Mouse (Mus musculus) kidney, adult 10 weeks (tissue): Measurements from ENCODE around the gene Olfr231. TPM values are rescaled to one million over a fixed set of nuclear protein-coding genes. Genes with fewer than 3 reads are reported as not detected.

ENCODE experiments used
- polyA plus RNA-seq: library from polyadenylated mRNA; stranded (reverse); fragments of 350-450 nt; fragmentation: Illumina TruSeq; extraction: RNeasy Lipid Tissue Mini Kit (QIAGEN cat#74804); gene quantifications from one replicate; pipeline ENCODE4 v1.2.3, GENCODE M21; 2014; ENCODE audit warnings: low read depth, low replicate concordance

Gene Olfr231
- polyA plus RNA-seq = not detected

DNA sequence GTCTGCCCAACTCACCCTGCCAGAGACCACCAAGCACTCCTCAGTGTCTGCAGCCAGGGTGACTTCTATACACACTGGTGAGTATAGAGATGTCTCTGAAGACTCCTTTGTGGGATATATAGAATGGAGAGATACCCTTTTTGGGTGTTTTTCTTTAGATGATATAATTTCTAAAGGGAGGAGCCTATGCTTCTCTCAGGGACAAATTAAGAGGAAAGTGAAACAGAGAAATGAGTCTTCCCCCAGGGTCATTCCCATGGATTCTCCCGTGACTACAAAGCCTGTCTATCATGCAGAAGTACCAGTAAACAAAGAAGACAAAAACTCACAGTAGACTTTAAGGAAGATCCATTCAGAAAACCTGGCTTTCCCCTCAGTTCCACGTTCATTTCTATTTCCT, at the start of gene Olfr231:
TSS of gene Olfr231 (minus strand) at position 101 of the 400 bp plus-strand sequence.

DNA sequence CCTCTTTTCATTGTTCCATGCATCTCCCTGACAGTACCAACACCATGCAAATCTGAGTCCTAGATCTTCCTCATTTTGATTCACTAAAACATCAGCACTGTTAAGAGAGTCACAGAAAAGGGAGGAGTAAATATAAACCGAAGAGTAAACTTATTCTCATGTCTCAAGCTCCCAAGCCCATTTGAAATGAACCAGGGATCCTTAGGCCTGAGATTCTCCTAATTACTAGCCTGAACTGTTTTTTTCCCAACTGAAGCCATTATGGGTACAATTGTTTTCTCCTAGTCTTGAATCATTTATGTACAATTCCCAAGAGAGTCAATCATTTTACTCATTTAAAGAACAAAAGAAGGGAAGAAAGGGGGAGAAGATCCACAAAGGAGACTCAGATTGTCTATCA, 34.4 kb upstream of the Olfr231 start, which contains the start of gene Olfr420:
TSS of gene Olfr420 (plus strand) at position 301 of the 400 bp plus-strand sequence.

DNA sequence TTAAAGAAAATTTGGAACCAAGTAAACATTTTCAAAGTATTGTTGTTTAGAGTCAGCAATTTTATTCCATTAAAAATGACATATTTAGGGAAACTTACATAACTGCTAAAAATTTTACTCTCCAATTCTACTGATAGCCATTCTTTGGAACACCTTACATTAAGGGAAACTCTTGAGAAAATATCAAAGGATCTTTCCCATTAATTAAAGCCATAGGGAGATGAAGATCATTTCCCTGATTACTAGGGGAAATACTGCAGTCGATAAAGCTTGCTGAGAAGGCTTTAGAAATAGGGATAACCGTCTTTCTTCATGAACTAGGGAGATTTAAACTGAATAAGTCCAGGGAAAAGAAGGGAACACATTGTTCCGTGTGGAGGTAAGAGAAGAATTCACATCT, 10.3 kb upstream of the Olfr231 start, which contains the start of gene Olfr424:
TSS of gene Olfr424 (plus strand) at position 301 of the 400 bp plus-strand sequence.

DNA sequence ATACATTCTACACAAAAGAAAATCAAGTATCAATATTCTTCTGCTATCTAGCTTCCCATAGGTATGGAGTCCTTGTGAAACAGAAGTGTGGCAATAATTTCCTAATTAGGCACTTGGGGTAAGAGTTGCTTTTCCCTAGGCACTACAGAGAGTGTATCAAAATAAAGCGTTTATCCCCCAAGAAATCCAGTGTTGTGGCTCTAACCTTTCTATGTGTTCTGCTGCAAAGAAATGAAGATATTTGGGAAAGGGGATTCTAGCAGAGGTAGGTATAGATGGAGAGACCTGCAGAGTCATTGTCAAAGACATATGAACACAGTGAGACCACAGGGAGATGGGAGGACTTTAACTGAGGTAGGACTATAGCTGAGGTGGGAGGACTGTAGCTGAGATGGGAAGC, 24.4 kb downstream of the Olfr231 start, which contains the start of gene Olfr427:
TSS of gene Olfr427 (plus strand) at position 301 of the 400 bp plus-strand sequence.

DNA sequence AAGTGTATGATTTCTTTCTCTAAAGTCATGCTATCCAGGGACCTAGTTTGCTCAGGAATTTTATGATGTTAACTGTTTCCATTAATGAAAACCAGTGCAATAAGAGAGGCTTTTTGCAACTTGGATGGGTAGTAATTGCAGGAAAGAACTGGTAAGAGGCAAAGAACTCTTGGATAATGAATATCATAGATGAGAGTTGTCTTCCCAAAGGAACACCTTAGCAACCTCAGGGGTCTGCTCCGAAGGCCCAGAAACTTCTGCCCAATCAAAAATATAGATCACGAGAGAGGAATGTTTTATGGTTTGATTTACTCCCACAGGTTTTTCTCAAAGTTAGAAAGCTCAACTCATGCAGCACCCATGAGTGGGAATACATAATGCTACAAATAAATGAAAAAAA, 36.9 kb downstream of the Olfr231 start, which contains the start of gene Olfr429:
TSS of gene Olfr429 (plus strand) at position 301 of the 400 bp plus-strand sequence.

DNA sequence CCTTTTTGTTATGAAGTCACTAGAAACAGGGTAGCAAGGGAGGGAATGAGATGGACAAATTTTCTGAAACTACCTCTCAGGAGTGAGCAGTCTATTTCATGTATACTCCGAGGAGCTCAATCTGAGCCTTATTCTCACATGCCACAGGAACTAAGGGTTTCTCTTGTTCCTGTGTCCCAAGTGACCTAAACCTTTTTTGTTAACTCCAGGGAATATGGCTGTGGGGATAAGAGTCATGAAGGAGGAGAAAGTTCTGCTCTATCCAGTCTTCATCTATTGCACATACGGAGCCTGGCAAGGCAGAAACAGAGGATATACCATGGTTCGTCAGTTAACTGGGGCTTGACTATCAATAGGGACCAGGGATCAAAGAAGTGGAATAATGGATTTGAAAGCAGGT, 54.7 kb downstream of the Olfr231 start, which contains the start of gene Olfr430:
TSS of gene Olfr430 (plus strand) at position 301 of the 400 bp plus-strand sequence.

Other genes starting within 250 kb of the Olfr231 start
- 7.2 TPM for gene Ifi211, start 208.1 kb downstream of the Olfr231 start, polyA plus RNA-seq
- 49.2 TPM for gene Mndal, start 178.7 kb downstream of the Olfr231 start, polyA plus RNA-seq
- gene Ifi203, start 178.5 kb downstream of the Olfr231 start, polyA plus RNA-seq = 42.1 TPM
- gene Ifi202b, start 138.4 kb downstream of the Olfr231 start, polyA plus RNA-seq = not detected
- gene Ifi205, start 89.4 kb downstream of the Olfr231 start, polyA plus RNA-seq = 2.0 TPM
- gene Olfr433, start 80.5 kb downstream of the Olfr231 start, polyA plus RNA-seq = not detected
- not detected for gene Olfr432, start 72.0 kb downstream of the Olfr231 start, polyA plus RNA-seq
- not detected for gene Olfr430, start 54.6 kb downstream of the Olfr231 start, polyA plus RNA-seq
- gene Olfr429, start 36.8 kb downstream of the Olfr231 start, polyA plus RNA-seq = not detected
- gene Olfr427, start 24.3 kb downstream of the Olfr231 start, polyA plus RNA-seq = not detected
- not detected for gene Olfr424, start 10.4 kb upstream of the Olfr231 start, polyA plus RNA-seq
- gene Olfr420, start 34.5 kb upstream of the Olfr231 start, polyA plus RNA-seq = not detected
- gene Spta1, start 51.6 kb upstream of the Olfr231 start, polyA plus RNA-seq = not detected
- gene Olfr419, start 130.9 kb upstream of the Olfr231 start, polyA plus RNA-seq = not detected
- not detected for gene Mptx1, start 209.4 kb upstream of the Olfr231 start, polyA plus RNA-seq
- gene Olfr417, start 244.0 kb upstream of the Olfr231 start, polyA plus RNA-seq = not detected